Mouse (Mus musculus) lung, postnatal 14 days (tissue): ENCODE measurements at regions not wholly inside any gene's neighbourhood (a gene's known extent, or its start where the extent isn't known, plus 50 kb on each side); places are given as distances from the start of the nearest gene placed in this dataset.

Source experiments
- DNase-seq: peaks from one replicate; pipeline ENCODE4 v3.0.0; 2021

DNA sequence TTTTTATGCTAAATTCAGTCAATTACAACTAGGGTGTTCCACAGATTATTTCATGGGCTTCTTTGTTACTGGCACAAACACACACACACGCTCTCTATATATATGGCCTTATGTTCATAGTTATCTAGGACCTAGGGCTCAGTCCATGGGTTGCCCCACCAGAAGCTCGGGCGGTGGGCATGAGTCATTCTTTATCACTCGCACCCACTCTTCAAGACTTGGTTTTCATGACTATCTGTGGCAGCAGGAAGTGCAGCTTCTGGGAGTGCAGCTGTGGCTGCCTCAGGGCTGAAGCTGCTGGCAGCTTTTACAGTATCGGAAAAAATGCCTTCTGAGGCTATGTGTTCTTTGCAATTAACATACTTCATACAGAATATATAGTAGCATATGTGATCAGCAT, 198.7 kb downstream of the Ipo11 start:
- no peak for DNase-seq

GRCm38 (mm10) chr13:106734323-106734722, 202.4 kb downstream of the Ipo11 start:
- no peak for DNase-seq

DNA sequence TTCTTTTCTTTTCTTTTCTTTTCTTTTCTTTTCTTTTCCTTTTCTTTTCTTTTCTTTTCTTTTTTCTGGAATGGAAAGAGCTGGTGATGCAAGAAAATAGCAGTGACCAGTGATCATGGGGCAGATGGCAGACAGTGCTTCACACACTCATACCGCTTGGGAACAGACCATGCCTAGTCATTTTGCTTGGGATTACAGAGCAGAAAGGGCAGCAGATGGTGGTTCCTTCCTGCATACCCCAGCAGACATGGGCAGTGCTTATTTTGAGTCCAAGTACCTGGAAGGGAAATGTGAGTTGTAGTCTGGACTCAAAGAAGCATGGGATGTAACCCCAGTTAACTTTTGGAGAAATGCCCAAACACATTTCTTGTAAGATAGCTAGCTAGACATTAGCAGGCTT, 203.9 kb downstream of the Ipo11 start:
- DNase-seq: no peak

DNA sequence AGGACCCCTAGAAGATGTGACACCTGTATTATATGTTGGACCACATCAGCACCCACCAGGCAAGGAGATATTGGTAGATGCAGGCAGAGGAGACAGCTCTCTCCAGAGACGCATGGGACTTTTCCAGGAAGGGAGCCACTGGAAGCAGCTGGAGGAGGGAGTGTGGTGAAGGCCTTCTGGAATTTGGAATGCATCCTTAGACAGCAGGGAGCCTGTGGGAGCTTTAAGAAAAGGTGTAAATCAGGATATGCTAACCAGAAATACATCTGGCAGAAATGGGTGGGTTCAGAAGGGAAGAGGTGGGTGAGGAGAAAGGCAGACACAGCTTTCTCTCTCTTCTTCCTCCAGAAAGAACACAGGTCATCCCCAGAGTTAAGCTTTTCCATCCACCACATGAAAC, 213.4 kb downstream of the Ipo11 start:
- no peak for DNase-seq

DNA sequence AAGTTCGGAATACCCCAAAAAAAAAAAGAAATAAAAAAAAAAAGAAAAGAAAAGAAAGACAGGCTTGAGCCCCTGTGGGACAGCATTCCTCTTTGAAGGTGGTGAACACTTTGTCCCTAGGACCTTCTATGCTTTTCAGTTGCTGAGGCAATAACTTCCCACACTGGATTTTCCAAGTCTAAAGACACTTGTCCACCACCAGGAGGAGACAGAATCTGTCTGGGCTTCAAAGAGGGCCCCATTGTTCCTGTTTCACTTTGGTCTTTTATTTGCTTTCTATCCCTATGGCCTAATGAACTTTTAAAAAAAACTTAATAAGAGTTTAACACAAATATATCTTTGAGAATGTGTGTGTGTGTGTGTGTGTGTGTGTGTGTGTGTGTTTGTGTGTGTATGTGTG, 215.6 kb downstream of the Ipo11 start:
- DNase-seq: no peak

- peak; percentile 18 for DNase-seq
Measured at GRCm38 (mm10) chr13:106715771-106716170, 221.0 kb downstream of the Ipo11 start.

DNA sequence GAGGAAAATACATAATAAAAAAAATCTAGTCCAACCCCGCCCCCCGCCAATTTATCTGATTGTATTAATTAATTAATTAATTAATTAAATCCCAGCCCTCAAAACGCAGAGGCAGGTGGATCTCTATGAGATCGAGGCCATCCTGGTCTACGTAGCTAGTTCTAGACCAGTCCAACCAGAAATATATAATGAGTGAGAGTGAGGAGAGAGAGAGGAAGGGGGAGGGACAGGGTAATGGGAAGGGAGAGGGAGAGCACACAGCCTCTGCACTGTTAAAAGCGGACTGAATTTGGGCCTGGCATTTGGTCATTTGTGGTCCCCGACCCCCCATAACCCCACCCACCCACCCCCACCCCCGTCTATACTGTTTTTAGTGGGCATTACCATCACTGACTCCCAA, 221.5 kb downstream of the Ipo11 start:
- DNase-seq: no peak

DNA sequence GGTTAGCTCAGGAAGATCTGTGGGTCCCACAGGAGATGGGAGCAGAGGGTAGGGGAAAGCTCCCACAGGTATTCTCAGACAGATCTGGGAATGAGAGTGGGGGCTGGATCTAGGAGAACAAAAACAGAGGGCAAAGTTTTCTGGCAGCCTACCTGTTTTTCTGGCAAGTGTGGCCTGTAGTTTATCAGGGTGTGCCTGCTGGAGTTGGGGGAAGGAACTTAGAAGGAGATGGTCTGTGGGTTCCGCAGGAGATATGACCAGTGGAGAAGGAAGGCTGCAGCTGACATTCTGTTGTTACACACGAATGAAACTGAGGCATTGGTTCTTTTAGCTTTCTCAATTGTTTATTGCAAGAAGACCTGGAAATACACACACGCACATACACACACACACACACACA, 226.2 kb downstream of the Ipo11 start:
- DNase-seq: no peak

DNA sequence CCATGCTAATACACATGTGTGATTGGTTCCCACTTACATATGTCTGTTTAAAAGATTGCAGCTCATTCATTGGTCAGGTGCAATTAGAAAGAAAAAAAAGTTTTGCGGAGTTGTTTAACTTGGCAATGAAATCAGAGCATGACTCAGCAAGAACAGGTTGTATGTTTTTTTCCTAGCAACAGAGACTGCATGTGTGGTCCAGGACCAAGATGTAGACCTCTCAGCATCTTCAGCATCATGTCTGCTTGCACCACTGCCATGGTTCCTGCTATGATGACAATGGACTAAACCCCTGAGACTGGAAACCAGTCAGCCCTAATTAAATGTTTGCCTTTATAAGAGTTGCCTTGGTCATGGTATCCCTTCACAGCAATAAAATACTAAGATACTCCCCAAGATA, 236.4 kb downstream of the Ipo11 start:
- DNase-seq: no peak

DNA sequence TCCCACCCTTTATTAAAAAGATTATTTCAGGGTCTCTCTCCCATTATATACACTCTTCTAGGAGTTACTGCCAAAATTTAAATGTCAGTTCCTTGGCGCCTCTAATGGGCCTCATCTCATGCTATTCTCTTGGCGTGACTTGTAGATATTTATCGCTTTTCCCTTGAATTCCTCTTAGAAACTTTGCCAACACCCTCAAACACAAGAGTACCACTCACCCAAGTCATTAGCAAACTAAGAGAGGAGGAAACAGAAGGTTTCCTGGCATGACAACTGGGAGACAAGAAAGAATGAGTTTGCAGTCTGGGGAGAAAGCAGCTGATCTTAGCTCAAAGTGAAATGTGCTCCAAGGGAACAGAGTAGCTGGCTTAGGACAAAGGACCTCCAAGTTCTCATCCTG, 236.8 kb downstream of the Ipo11 start:
- DNase-seq: no peak

GRCm38 (mm10) chr13:106691787-106692571, 244.8 kb downstream of the Ipo11 start:
- no peak for DNase-seq

GRCm38 (mm10) chr13:106690125-106690524, 246.6 kb downstream of the Ipo11 start:
- DNase-seq: no peak

DNA sequence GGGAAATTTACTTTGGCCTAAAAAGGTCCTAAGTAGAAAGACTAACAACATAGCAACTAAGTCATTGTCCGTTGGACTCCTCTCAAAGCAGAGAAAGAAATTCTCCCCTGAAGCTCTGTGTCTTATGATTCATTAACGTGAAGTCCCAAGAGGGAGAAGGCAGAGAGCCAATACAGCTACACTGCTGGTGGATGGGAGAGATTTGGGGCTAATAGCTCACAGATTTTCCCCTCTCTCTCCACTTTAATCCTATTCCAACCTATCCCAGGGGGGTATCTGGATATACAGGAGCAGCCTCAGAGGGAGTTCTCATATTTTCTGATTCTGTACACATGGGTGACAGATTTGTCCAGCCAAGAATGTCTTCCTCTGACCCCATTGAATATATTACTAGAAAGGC, 247.1 kb downstream of the Ipo11 start:
- DNase-seq: no peak

- DNase-seq: no peak
Measured at GRCm38 (mm10) chr13:106689051-106689450, 247.7 kb downstream of the Ipo11 start.

- no peak for DNase-seq
Measured at GRCm38 (mm10) chr13:106669665-106670064, 267.1 kb downstream of the Ipo11 start.

DNA sequence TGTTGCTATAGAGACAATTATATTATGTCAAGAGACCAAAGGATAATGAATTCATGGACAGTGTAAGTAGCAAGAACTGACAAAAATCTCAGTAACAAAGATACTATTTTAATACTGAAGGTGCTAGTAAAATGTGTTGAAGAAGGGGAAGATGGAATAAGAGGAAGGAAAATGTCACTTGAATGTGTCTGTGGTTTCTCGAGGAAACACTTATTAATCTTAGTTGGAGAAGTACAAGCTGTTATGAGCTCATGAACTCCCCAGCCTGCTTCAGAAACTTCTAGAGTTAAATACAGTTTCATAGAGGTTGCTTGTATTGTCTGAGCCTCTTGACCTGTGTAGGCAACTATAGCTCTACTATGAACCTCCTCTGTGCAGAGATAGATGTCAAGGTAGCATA, 274.6 kb downstream of the Ipo11 start:
- no peak for DNase-seq

DNA sequence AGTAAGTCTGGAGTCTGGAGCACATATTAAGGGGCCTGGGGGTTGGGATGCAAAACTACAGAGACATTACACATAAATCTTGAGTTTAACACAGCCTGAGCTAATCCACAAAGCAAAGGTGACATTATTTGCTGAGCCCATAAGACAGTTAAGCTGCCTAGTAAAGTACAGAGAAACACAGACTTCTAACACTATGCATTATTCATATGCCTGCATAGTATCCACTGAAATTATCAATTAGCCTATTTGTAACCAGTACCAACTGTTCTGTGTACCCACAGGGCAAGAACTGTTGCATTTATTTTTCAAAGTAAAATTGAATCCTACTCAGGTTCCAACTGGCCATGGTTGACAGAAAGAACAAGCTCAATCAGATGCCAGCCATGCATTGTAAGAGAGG, 287.4 kb downstream of the Ipo11 start:
- DNase-seq: no peak

DNA sequence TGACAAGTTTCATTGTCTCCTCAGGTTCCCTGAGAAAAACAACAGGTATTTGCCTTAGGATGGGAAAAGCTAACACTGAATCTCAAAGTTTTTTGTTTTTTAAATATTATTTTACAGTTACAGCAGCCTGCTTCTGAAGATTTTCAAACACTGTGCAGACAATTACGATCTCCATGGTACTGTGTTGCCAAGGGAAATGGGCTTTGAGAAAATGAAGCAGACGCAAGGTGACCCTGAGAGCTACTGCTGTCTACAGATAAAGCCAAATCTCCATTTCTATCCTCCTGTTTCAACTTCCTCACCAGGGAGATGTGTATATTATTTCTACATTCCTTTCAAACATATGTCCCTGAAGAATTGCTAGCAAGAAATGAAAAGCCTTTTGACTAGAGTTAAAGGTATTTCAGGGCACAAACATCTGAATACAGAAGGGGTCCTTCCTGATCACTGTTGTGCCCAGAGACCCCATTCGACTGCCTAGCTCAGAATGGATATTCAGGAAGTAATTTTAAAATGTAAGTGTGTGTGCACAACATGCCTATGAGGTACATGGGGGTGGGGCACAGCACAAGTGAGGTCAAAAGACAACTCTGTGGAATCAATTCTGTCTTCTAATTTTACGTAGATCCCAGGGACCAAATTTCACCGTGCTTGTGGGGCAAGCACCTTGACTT, 293.3 kb downstream of the Ipo11 start:
- DNase-seq: no peak

- no peak for DNase-seq
Measured at GRCm38 (mm10) chr13:106638706-106639385, 297.9 kb downstream of the Ipo11 start.

DNA sequence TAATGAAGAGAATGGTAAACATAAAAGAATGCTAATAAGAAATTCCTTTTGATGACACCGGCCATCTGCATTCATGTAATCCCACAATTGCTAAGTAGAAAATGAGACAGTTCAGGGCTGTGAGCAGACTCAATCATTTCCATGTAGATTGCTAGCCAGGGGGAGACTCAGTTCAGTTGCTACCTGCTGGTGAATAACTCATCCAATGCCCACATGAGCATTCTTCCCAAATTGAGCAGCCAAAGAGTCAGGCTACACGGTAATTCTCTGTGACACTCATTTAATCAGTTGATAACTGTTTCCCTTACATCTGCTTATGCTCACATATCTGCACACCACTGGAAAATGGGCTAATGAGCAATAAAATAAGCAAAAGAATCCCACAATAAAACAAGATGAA, 345.0 kb downstream of the Ipo11 start:
- no peak for DNase-seq

GRCm38 (mm10) chr13:106567658-106568359, 368.9 kb downstream of the Ipo11 start:
- DNase-seq: no peak

GRCm38 (mm10) chr13:106562588-106562987, 374.2 kb downstream of the Ipo11 start:
- no peak for DNase-seq

DNA sequence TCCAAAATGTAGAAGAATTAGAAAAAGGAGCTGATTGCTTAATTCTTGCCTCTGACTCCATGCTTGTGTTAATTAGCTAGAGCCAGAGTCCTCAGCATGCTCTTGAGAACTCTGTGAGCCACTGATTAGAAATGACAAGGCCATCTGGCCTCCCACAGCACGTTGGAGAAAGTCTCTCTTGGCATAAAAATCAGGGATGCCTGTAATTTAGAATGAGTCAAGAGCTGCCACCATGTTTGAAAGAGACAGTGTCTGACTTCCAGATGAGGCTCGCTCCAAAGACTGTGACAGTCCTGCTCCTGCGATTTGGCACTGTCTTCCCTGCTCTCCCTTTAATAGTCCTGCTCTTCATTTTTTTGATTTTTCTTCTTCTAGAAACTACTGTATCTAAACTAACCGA, 374.6 kb downstream of the Ipo11 start:
- DNase-seq: no peak
